Mouse (Mus musculus) hematopoietic stem cell, adult 5-6 weeks (primary cell): ENCODE measurements around the gene Tstd2. TPM values are rescaled to one million over a fixed set of nuclear protein-coding genes. Genes with fewer than 3 reads are reported as not detected.

Experiments used
- ATAC-seq, 2 experiments: fragments of 125-278 bp in 1 of 2; replicated peaks in 1 of 2; 2 replicates each; pipeline ENCODE4 v1.8.0; 2016 to 2017; ENCODE audit warnings: inconsistent platforms in 2 of 2, mild to moderate bottlenecking in 2 of 2, moderate number of reproducible peaks in 2 of 2, low read depth in 1 of 2, moderate TSS enrichment in 1 of 2; ENCODE audit not compliant: low FRiP score in 2 of 2, poor library complexity in 2 of 2, severe bottlenecking in 2 of 2, insufficient read depth in 1 of 2, low TSS enrichment in 1 of 2
- total RNA-seq: library from RNA; stranded (forward); fragments of 172-1452, 232-1000 nt; gene quantifications from 2 replicates; pipeline ENCODE4 v1.2.3, GENCODE M21; 2017

Gene Tstd2
- total RNA-seq, 1 experiment from 2014 or later: 24.7 TPM

DNA sequence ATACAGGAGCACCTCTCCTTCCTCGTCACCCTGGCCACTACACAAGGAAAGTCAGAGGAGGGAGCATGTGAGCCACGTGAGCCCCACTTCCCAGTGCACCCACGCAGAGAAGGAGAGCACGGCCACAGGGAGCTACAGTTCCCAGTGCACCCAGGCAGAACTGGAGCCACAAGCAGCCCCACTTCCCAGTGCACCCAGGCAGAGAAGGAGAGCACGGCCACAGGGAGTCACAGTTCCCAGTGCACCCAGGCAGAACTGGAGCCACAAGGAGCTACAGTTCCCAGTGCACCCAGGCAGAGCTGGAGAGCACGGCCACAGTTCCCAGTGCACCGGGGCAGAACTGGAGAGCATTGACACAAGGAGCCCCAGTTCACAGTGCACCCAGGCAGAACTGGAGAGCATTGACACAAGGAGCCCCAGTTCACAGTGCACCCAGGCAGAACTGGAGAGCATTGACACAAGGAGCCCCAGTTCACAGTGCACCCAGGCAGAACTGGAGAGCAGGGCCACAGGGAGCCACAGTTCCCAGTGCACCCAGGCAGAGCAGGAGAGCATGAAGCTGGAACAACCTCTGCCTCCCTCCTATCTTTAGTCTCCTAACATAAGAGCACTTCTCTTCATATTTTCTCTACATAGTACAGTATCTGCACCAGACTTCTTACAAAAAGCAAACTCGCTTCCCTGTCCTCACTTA lies 9.0 kb downstream of the Tstd2 start:
- ATAC-seq: no peak

DNA sequence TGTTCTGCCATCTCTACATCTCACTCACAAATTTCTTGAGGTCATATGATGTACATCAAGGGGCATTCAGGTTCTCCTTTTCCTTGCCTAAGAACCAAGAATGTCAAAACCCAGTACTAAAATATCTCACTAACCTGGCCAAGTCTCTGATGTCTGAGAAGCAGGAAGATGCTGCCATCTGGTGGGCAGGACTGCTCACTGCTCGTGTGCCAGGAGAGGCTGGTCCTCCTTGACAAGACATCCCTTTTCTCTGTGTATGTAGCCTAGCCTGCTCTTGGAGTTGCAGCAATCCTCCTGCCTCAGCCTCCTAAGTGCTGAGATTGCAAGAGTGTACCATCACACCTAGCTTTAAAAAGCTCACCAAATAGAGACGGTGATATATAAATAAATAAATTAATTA lies 12.0 kb downstream of the Tstd2 start:
- peak; percentile 71 to 89 for ATAC-seq

DNA sequence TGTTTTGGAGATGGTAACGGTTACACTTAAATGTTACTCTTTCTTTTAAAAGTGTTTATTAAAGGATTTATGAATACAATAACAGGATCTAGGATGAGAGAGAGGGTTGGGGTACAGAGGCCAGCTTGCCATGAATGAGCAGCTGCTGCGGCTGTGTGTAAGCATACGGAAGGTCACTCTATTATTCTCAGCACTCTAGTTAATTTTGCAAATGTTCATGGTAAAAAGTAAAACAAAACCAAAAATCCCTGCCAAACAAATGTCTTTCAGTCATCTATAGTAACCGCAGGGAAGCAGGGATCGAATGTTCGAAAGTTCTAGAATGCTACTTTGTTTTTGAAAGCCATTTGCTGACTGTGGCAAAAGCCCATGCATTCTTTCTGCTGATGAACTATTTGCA lies 15.1 kb downstream of the Tstd2 start:
- ATAC-seq: no peak

DNA sequence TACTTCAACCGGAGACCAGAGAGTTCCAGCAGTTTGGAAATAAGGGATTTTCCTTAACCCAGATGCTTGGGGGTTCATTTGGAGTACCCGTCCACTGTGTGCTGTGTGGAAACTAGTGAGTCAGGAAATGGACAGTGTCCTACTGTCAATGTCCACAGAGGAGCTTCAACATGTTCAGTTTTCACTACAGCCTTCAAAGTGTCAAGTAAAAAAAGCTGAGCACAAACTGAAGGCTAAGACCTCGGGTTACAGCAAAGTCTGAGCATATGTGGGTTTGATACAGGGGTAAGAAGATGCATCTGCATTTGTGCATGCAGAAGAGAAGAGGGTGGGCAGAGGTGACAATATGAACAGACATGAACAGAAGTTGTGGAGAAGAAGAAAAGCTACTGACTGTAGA lies 17.7 kb downstream of the Tstd2 start:
- no peak for ATAC-seq

DNA sequence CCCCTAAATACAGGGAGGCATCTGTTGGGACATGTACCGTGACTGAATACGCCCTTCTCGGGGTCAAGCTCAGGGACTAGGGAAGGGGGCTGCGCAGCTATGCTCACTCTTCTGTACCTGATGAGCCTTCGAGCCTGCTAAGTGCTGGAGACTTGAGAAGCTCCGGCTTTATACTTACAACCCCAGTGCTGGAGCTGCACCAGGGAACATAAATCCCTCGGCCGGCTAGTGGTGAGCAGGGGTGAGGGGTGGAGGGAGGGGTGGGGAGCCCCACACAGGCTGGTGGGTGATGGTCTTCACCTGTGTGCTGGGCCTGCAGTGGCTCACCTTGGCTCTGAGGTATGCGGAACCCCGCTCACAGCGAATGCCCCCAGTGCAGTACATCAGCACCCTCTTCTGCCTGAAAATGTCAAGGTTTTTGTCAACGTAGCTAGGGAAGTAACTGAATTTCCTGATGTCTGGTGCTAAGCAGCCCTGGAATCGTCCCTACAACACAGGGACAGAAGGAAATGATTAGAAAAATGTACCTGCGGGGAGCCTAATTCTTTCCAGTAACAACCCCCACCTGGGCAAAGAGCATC lies 18.9 kb downstream of the Tstd2 start:
- ATAC-seq: no peak

DNA sequence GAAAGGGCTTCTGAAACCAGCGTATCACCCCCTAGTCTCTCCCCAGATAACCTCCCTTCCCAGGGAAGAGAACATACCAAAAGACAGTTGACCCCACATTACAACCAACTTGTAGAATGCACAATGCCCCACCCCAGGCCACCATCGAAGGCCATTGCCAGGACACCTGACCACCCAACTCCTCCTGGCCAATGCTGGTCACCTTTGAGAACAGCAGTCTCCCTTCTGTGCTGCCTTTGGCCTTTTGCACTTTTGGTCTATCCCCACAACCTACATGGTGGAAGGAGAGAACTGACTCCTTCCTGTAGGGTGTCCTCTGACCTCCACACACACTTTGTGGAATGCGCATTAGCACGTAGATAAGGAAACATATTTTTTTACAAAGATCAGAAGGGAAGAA lies 21.0 kb downstream of the Tstd2 start:
- no peak for ATAC-seq

DNA sequence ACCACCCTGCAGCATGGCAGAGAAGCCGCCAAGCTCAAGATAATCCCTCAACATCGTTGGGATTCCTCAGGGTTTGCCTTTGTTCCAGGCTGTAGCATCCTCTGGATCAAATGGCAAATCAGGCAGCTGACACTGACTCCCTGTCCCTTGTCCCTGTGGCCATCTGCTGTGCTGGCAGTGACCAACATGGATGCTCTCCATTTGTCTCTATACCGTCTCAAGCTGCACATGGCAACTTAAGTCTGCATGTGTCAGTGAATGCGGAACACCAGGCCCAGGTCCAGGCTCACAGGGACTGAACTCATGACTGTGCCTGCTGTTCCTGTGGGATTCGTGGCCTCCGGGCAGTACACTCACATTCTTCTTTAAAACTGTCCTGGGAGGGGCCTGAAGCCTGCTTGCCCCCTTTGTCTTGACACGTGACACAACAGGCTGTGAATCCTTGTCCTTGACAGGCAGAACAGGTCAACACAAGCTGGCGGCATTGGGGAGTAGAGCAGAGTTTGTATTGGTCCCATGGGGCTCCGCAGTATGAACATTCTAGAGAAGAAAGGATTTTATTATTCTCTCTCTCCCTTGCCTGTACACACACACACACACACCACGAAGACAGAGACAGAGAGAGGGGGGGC lies 21.8 kb downstream of the Tstd2 start:
- ATAC-seq: no peak

DNA sequence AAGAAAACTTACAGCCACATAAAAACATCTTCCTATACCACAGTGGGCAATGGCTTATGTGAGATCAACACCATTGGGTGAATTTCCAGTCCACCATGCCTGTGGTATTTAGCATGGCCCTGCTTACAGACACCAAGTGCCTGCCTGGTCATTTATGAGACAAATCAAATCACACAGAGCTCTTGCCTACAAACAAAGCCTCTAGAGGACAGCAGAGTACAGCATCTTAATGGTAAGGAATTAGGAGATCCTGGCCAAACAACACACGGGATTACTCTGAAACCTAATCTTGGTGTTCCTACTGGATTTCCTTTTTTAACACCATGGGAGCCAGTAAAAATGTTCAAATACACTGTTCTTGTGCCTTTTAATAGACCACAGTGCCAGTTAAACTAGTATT lies 23.2 kb downstream of the Tstd2 start:
- no peak for ATAC-seq

DNA sequence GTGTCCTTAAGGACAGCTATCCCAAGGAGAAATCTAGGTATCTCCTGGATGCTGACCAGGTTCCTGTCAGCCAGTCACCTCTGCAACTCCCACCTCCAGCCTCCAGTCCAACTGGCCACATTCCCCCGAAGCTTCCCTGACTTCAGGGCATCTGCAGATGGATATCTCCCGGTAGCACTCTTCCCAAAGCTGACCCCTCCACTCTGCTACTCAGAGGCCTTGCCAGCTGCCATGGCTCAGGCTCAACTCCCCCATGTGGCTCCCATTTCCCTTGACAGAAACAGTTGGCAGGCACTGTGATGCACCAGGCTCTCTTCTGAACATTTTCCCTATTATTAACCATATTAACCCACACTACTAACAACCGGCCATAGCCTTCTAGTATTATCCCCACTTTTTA lies 27.1 kb downstream of the Tstd2 start:
- no peak for ATAC-seq

DNA sequence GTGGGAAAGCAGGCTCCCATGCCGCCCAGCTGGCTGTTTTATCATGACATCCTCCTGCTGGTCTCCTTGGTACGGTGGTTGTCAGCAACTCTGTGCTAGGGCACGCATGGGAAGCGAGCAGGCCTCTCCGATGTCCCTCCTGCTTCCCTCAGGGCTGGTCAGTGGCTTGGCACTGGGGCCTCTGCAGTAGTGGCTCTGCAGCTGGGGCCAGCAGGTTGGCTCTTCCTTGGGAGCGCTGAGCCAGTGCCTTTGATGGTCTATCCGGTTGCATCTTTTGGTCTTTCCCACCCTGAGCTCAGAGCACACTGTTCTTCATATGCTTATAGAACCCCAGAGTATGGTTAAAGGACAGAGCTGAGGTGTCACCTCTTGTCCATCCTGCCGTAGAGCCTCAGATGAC lies 28.4 kb downstream of the Tstd2 start:
- no peak for ATAC-seq

DNA sequence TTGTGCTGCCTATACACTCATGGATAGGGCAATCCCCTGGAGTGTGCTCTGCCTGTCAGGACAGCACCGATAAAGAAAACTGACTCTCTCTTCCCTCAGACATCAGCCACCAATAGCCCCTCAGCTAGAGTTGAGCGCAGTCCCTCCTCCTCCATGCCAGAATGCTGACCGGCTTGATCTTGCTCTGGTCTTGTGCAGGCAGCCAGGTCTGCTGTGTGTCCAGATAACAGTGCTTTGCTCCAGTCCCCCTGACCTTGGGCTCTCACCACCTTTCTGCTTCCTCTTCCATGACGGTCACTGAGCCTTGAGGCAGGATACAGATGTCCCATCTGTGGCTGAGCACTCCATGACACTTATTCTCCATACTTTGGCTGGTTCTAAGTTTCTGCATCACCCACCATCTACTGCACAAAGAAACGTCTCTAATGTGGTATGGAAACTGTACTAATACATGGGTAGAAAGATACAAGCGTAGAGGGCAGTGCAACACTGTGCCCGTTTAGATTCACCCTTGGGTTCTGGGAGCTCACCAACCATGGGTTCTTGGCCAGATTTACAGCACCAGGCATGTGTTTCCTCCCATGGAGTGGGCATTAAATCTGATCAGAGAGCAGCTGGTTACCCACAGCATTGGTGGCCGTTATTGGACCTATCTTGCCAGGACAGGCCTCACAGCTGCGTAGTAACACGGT lies 36.3 kb downstream of the Tstd2 start:
- no peak for ATAC-seq

DNA sequence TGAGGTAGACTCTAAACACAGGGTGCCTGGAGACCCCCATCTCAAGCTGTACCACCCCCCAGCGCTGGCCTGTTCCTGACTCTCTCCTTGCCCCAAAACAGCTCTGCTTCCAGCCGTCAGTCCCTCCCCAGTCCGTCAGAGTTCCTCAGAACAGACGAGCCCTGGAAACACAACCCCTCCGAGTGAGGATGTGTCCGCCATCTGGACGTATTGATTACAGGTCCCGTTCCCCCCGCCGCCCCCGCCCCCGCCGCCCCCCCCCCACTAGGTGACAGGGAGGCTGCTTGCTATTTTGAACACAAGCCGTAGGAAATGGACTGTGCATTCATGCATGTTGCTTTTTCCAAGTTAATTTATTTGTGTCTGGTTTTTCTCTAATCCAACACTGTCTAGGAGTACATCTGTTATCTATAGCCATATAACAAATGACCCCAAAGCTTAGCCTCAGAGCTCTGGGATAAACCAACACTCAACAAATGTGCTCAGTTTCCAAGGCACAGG lies 37.2 kb downstream of the Tstd2 start:
- ATAC-seq: no peak

DNA sequence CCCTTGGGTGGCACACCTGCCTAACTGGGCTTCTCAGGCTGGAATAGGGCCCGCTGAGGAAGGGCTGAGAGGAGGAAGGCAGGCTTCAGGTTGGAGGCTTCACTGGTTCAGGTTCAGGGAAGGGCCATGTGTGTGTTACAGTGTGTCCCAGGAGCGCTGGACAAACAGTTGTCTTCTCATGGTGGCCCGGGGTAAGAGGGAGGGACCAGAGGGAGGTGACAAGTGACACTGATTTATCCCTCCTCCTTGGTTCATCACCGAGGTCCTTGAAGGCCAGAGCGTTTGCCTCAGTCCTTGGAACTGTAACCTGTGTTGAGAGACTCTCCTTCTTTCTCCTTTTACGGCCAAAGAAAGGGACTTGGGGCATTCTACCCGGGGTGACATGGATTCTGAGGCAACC lies 38.0 kb downstream of the Tstd2 start:
- no peak for ATAC-seq

DNA sequence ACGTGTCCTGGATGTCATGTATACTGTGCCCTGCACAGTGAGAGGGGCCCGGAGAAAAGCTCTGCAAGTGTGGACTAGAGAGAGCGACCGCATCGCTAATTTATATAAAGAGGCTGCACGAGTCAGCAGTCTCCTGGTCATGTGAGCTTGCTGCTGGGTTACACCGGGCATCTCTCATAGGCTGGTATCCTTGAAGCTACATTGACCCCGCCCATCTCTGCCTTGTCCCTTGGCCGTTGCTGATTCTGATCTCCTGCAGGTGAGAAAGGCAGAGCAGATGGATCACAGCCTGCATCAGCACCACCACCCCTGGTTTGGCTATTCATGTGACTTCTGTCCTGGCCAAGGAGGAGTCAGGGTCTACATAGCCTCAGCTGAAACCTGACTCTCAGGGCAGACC lies 39.4 kb downstream of the Tstd2 start:
- no peak for ATAC-seq

DNA sequence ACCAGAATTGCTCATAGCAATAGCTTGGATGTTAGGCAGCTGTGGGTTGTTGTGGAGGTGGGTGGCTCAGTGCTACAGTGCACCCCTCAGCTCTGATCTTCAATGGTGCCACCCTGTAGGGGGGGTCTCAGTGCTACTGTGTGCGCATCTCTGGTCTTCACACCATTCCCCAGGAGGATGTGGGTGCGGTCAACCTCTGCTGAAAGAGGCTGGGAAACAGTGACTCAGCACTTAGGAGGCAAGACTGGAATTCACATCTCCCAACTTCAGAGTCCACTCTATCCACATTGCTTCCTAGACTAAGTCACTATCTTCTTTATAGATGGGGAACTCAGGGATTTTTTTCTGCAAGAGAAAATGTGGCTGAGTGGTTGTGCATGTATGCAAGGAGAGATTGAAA lies 40.9 kb downstream of the Tstd2 start:
- ATAC-seq: no peak

DNA sequence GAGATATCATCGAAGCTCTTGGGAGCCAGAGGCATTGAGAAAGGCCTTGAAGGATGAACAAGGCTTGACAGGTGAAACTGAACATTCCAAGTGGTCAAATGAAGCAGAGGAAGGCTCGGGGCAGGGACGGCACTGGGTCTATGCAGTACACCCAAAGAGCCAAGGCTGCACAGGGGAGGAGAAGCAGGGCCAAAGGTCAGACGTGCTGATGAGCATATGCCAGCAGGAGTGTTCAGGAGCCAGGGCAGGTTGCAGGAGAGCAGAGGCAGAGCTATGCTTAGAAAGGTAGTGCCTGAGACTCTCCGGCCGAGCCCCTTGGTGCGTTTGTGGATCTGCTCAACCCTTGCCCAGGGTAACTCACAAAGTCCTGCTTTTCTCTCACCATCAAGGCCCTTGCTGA lies 41.9 kb downstream of the Tstd2 start:
- no peak for ATAC-seq

DNA sequence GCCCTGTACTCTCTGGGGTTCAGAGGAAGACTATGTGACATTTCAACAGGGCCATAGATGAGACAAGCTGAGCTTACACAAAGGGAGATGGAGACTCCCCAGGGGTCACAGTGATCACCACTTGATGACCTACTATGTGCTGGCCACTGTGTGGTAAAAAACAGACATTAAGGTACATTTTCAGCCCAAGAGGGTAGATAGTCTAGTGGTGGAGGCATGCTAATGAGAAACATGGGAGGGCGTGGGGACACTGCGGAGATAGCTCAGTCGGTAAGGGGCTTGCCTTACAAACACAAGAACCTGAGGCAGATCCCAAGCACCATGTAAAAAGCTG lies 42.7 kb downstream of the Tstd2 start:
- no peak for ATAC-seq
